Mouse (Mus musculus): ENCODE measurements around the gene Msl1.

GRCm38 (mm10) chr11:98776052-98776764 is 19.1 kb upstream of the Msl1 start:
- TF ChIP-seq CTCF (IDR thresholded peaks at IDR 0.05; ENCODE audit: insufficient read depth, low read depth, low read length) (no peak), POLR2A (IDR thresholded peaks at IDR 0.05; ENCODE audit: insufficient read depth, low read depth, low read length) (no peak)

Data from olfactory bulb, adult 2 months (tissue).